Mouse (Mus musculus) lung, postnatal 10 days (tissue): ENCODE data around the gene Col16a1.

Experiments used
- DNase-seq: peaks from one replicate; pipeline ENCODE4 v3.0.0; 2021

Col16a1 gene

GRCm38 (mm10) chr4:130047331-130048202 is at the start of gene Col16a1:
Gene Col16a1 (plus strand): TSS chr4:130047840.
- DNase-seq, result peak; percentile 98

- DNase-seq, result no peak
These were observed 49.5 kb upstream of the Col16a1 start for GRCm38 (mm10) chr4:129998124-129998523.

GRCm38 (mm10) chr4:130001710-130002109 is 45.9 kb upstream of the Col16a1 start:
- DNase-seq, result no peak

GRCm38 (mm10) chr4:130002157-130002556 is 45.5 kb upstream of the Col16a1 start:
- peak; percentile 31 for DNase-seq

GRCm38 (mm10) chr4:130005593-130005992 is 42.0 kb upstream of the Col16a1 start:
- DNase-seq, result peak; percentile 51

- DNase-seq, result no peak
These were observed 41.1 kb upstream of the Col16a1 start for GRCm38 (mm10) chr4:130006533-130006932.

- DNase-seq, result no peak
These were observed 38.6 kb upstream of the Col16a1 start for GRCm38 (mm10) chr4:130009043-130009442.

GRCm38 (mm10) chr4:130010723-130011122 is 36.9 kb upstream of the Col16a1 start:
- DNase-seq, result no peak

GRCm38 (mm10) chr4:130012234-130012633 is 35.4 kb upstream of the Col16a1 start:
- DNase-seq, result no peak

GRCm38 (mm10) chr4:130013111-130013510 is 34.5 kb upstream of the Col16a1 start:
- no peak for DNase-seq

- DNase-seq, result no peak
These were observed 31.6 kb upstream of the Col16a1 start for GRCm38 (mm10) chr4:130016010-130016409.

- no peak for DNase-seq
These were observed 30.5 kb upstream of the Col16a1 start for GRCm38 (mm10) chr4:130017036-130017674.

GRCm38 (mm10) chr4:130022952-130023351 is 24.7 kb upstream of the Col16a1 start:
- DNase-seq, result no peak

- no peak for DNase-seq
These were observed 24.0 kb upstream of the Col16a1 start for GRCm38 (mm10) chr4:130023511-130024231.

- DNase-seq, result no peak
These were observed 22.1 kb upstream of the Col16a1 start for GRCm38 (mm10) chr4:130025544-130025943.

GRCm38 (mm10) chr4:130031146-130031545 is 16.5 kb upstream of the Col16a1 start:
- DNase-seq, result no peak

- no peak for DNase-seq
These were observed 14.1 kb upstream of the Col16a1 start for GRCm38 (mm10) chr4:130033496-130033895.

GRCm38 (mm10) chr4:130036112-130036511 is 11.5 kb upstream of the Col16a1 start:
- DNase-seq, result peak; percentile 72

- peak; percentile 90 for DNase-seq
These were observed 10.9 kb upstream of the Col16a1 start for GRCm38 (mm10) chr4:130036573-130037401.

- DNase-seq, result no peak
These were observed 8.3 kb upstream of the Col16a1 start for GRCm38 (mm10) chr4:130039351-130039750.

- DNase-seq, result no peak
These were observed 6.6 kb upstream of the Col16a1 start for GRCm38 (mm10) chr4:130041076-130041475.

- DNase-seq, result no peak
These were observed 3.4 kb upstream of the Col16a1 start for GRCm38 (mm10) chr4:130044211-130044610.

GRCm38 (mm10) chr4:130045609-130046008 is 2.0 kb upstream of the Col16a1 start:
- DNase-seq, result peak; percentile 76
